Mouse (Mus musculus) embryo, embryonic 11.5 days (tissue): ENCODE results near the gene Slc25a12.

Experiments used
- DNase-seq: peaks from one replicate; pipeline ENCODE4 v3.0.0-alpha.2; 2012; ENCODE audit warnings: low read depth, low spot score

The Slc25a12 gene

GRCm38 (mm10) chr2:71309726-71310125, 57.8 kb downstream of the Slc25a12 start:
- DNase-seq, result no peak

- DNase-seq, result no peak
Observed at GRCm38 (mm10) chr2:71306357-71306756, 61.2 kb downstream of the Slc25a12 start.

- no peak for DNase-seq
Observed at GRCm38 (mm10) chr2:71304821-71305220, 62.7 kb downstream of the Slc25a12 start.

- no peak for DNase-seq
Observed at GRCm38 (mm10) chr2:71303221-71303620, 64.3 kb downstream of the Slc25a12 start.

GRCm38 (mm10) chr2:71302156-71302663, 65.3 kb downstream of the Slc25a12 start:
- no peak for DNase-seq

GRCm38 (mm10) chr2:71298729-71299128, 68.8 kb downstream of the Slc25a12 start:
- no peak for DNase-seq

- no peak for DNase-seq
Observed at GRCm38 (mm10) chr2:71297501-71297900, 70.0 kb downstream of the Slc25a12 start.

- no peak for DNase-seq
Observed at GRCm38 (mm10) chr2:71295844-71296243, 71.7 kb downstream of the Slc25a12 start.

GRCm38 (mm10) chr2:71294489-71294888, 73.1 kb downstream of the Slc25a12 start:
- no peak for DNase-seq

- no peak for DNase-seq
Observed at GRCm38 (mm10) chr2:71293983-71294382, 73.6 kb downstream of the Slc25a12 start.

- DNase-seq, result no peak
Observed at GRCm38 (mm10) chr2:71291566-71291965, 76.0 kb downstream of the Slc25a12 start.

GRCm38 (mm10) chr2:71290107-71290775, 77.3 kb downstream of the Slc25a12 start:
- no peak for DNase-seq

GRCm38 (mm10) chr2:71281981-71282380, 85.6 kb downstream of the Slc25a12 start:
- DNase-seq, result no peak

- no peak for DNase-seq
Observed at GRCm38 (mm10) chr2:71278791-71279775, 88.5 kb downstream of the Slc25a12 start.

GRCm38 (mm10) chr2:71275734-71276133, 91.8 kb downstream of the Slc25a12 start:
- DNase-seq, result no peak

- no peak for DNase-seq
Observed at GRCm38 (mm10) chr2:71273955-71274679, 93.4 kb downstream of the Slc25a12 start.

- DNase-seq, result no peak
Observed at GRCm38 (mm10) chr2:71270085-71270484, 97.5 kb downstream of the Slc25a12 start.

- DNase-seq, result no peak
Observed at GRCm38 (mm10) chr2:71269332-71269731, 98.2 kb downstream of the Slc25a12 start.

- no peak for DNase-seq
Observed at GRCm38 (mm10) chr2:71268691-71269090, 98.9 kb downstream of the Slc25a12 start.

- DNase-seq, result no peak
Observed at GRCm38 (mm10) chr2:71264585-71264984, 103.0 kb downstream of the Slc25a12 start.

- no peak for DNase-seq
Observed at GRCm38 (mm10) chr2:71256581-71256980, 111.0 kb downstream of the Slc25a12 start.

- no peak for DNase-seq
Observed at GRCm38 (mm10) chr2:71254836-71255235, 112.7 kb downstream of the Slc25a12 start.
